Mouse (Mus musculus) liver, adult 2 months (tissue): Measurements from ENCODE around the gene Rln1. TPM values are rescaled to one million over a fixed set of nuclear protein-coding genes. Genes with fewer than 3 reads are reported as not detected.
A peak's percentile ranks its signal among the peaks of the same experiment; 100 is the strongest.

Experiments used
- DNase-seq: peaks from one replicate; pipeline ENCODE4 v3.0.0-alpha.2; 2011; ENCODE audit warnings: low read depth, low spot score; ENCODE audit errors: extremely low read depth
- H3K27ac ChIP-seq: fragments of 200-500 bp; replicated peaks from 2 replicates; pipeline ENCODE4 v1.5.1; 2012; ENCODE audit warnings: low read depth, mild to moderate bottlenecking, control low read depth, inconsistent platforms, low read length; ENCODE audit not compliant: insufficient read depth
- H3K27me3 ChIP-seq: fragments of 200-500 bp; 2 replicates; pipeline ENCODE4 v1.6.1; 2012; ENCODE audit warnings: mild to moderate bottlenecking, moderate library complexity, low read length, inconsistent platforms; ENCODE audit not compliant: control insufficient read depth, insufficient read depth
- H3K36me3 ChIP-seq: fragments of 200-500 bp; 2 replicates; pipeline ENCODE4 v1.6.1; 2012; ENCODE audit warnings: low read length, inconsistent platforms; ENCODE audit not compliant: control insufficient read depth, insufficient read depth
- H3K4me1 ChIP-seq: fragments of 200-500 bp; 2 replicates; pipeline ENCODE4 v1.6.1; 2011; ENCODE audit warnings: low read length; ENCODE audit not compliant: control insufficient read depth, insufficient read depth
- H3K4me3 ChIP-seq: fragments of 200-500 bp; 2 replicates; pipeline ENCODE4 v1.5.1; 2011; ENCODE audit warnings: low read depth, mild to moderate bottlenecking, control low read depth, low read length, moderate library complexity; ENCODE audit not compliant: insufficient read depth
- H3K79me2 ChIP-seq: fragments of 200-500 bp; 2 replicates; pipeline ENCODE4 v1.6.1; 2012; ENCODE audit warnings: inconsistent platforms, mild to moderate bottlenecking, low read length, moderate library complexity; ENCODE audit not compliant: control insufficient read depth, insufficient read depth
- H3K9ac ChIP-seq: fragments of 200-500 bp; 2 replicates; pipeline ENCODE4 v1.6.1; 2012; ENCODE audit warnings: low read depth, mild to moderate bottlenecking, control low read depth, inconsistent platforms, low read length
- CTCF ChIP-seq: fragments of 200-500 bp; IDR thresholded peaks from 2 replicates; pipeline ENCODE4 v1.5.1; 2011; ENCODE audit warnings: low read depth, low read length, control low read depth
- POLR2A ChIP-seq: fragments of 200-500 bp; IDR thresholded peaks from 2 replicates; pipeline ENCODE4 v1.6.1; 2011; ENCODE audit warnings: low read length, control low read depth; ENCODE audit not compliant: insufficient read depth; ENCODE audit errors: extremely low read depth
- WGBS: fragments of 180-500 bp; shearing (Covaris S2); methylation state at CpG from one replicate; pipeline ENCODE4 v1.1.7; 2018; 5-methylcytosine and 5-hydroxymethylcytosine counted together
- polyA plus RNA-seq: library from polyadenylated mRNA; depleted of rRNA; stranded (reverse); fragments of >200 nt; gene quantifications from 2 replicates; pipeline ENCODE4 v1.2.3, GENCODE M21; 2012
- total RNA-seq: library from RNA; depleted of rRNA; stranded (reverse); fragments of >200 nt; gene quantifications from 2 replicates; pipeline ENCODE4 v1.2.3, GENCODE M21; 2014

The Rln1 gene
- total and polyA plus RNA-seq, 2 experiments: not detected

- WGBS: 84% methylated on average over 5 of the region's 5 CpGs
- no peak overlapping the region for H3K4me3 ChIP-seq
- no peaks in the 10 kb centered on the region; the same call in 1 of the 2 replicates for H3K79me2 ChIP-seq
- TF ChIP-seq POLR2A (no peak), CTCF (no peak)
- no peak for DNase-seq
- no peak overlapping the region for H3K27ac ChIP-seq
- no peaks in the 10 kb centered on the region for H3K36me3 ChIP-seq
- H3K27me3 ChIP-seq: no peaks in the 10 kb centered on the region
- no peak overlapping the region for H3K9ac ChIP-seq
- no peaks in the 10 kb centered on the region; the same call in 1 of the 2 replicates for H3K4me1 ChIP-seq
These were observed 29.6 kb upstream of the Rln1 start for GRCm38 (mm10) chr19:29364076-29364475.

DNA sequence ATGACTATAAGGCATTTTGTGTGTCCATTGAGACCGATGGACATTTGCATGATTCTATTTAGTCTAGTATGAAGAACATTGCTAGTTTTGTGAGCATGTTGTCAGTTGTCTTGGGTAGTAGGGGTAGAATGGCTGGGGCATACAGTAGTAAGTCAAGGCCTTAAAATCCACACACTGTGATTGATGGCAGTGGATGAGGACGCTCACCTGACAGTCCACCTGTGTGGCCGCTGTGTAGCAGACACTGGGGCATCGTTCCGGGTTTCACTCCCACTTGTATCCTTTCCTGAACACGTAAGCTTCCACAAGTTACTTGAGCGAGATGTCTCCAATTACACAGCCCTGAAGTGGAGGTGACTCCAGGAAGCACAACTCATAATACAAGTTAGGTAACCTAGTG lies 29.1 kb upstream of the Rln1 start:
- H3K27me3 ChIP-seq: no peaks in the 10 kb centered on the region
- H3K27ac ChIP-seq: no peak overlapping the region
- DNase-seq: no peak
- no peak for TF ChIP-seq CTCF
- TF ChIP-seq POLR2A: no peak
- no peaks in the 10 kb centered on the region; the same call in 1 of the 2 replicates for H3K4me1 ChIP-seq
- no peak overlapping the region for H3K4me3 ChIP-seq
- 96% methylated on average over 7 of the region's 7 CpGs for WGBS
- H3K36me3 ChIP-seq: no peaks in the 10 kb centered on the region
- H3K79me2 ChIP-seq: no peaks in the 10 kb centered on the region; the same call in 1 of the 2 replicates
- H3K9ac ChIP-seq: no peak overlapping the region

- no peaks in the 10 kb centered on the region for H3K27me3 ChIP-seq
- H3K36me3 ChIP-seq: no peaks in the 10 kb centered on the region
- H3K4me3 ChIP-seq: peak overlapping the region; percentile 95
- no peaks in the 10 kb centered on the region; the same call in 1 of the 2 replicates for H3K79me2 ChIP-seq
- H3K4me1 ChIP-seq: no peaks in the 10 kb centered on the region; the same call in 1 of the 2 replicates
- TF ChIP-seq CTCF: no peak
- 0 out of 2 replicates have a peak, but pooled peaks have one; percentile 1 for TF ChIP-seq POLR2A
- no peak for DNase-seq
- H3K27ac ChIP-seq: no peak overlapping the region
- 0 out of 2 replicates have a peak overlapping the region, but pooled peaks have one; percentile 14 for H3K9ac ChIP-seq
- whole genome bisulfite sequencing: 16% methylated on average over 13 of the region's 13 CpGs
These were observed 27.9 kb upstream of the Rln1 start for GRCm38 (mm10) chr19:29362173-29362930.

- Histone ChIP-seq H3K4me3 (peak overlapping the region; percentile 95), H3K9ac (peak overlapping the region; percentile 92), H3K36me3 (no peaks in the 10 kb centered on the region), H3K4me1 (no peaks in the 10 kb centered on the region), H3K27me3 (no peaks in the 10 kb centered on the region), H3K79me2 (no peaks in the 10 kb centered on the region; the same call in 1 of the 2 replicates), H3K27ac (peak overlapping the region; percentile 24; the same call in 1 of the 2 replicates)
- TF ChIP-seq POLR2A (0 out of 2 replicates have a peak, but pooled peaks have one; percentile 35), CTCF (no peak)
- peak; percentile 94 for DNase-seq
- 3% methylated on average over 33 of the region's 33 CpGs for WGBS
These were observed 27.1 kb upstream of the Rln1 start for GRCm38 (mm10) chr19:29361468-29362130.

GRCm38 (mm10) chr19:29360251-29360650 lies 25.8 kb upstream of the Rln1 start:
- H3K27me3 ChIP-seq: no peaks in the 10 kb centered on the region
- no peak overlapping the region for H3K9ac ChIP-seq
- H3K27ac ChIP-seq: no peak overlapping the region
- DNase-seq: no peak
- WGBS: 85% methylated on average over 5 of the region's 5 CpGs
- H3K4me1 ChIP-seq: peaks cover 2% of the 10 kb centered on the region; the same call in 1 of the 2 replicates
- H3K79me2 ChIP-seq: no peaks in the 10 kb centered on the region; the same call in 1 of the 2 replicates
- no peaks in the 10 kb centered on the region for H3K36me3 ChIP-seq
- H3K4me3 ChIP-seq: no peak overlapping the region
- TF ChIP-seq POLR2A (no peak), CTCF (no peak)

DNA sequence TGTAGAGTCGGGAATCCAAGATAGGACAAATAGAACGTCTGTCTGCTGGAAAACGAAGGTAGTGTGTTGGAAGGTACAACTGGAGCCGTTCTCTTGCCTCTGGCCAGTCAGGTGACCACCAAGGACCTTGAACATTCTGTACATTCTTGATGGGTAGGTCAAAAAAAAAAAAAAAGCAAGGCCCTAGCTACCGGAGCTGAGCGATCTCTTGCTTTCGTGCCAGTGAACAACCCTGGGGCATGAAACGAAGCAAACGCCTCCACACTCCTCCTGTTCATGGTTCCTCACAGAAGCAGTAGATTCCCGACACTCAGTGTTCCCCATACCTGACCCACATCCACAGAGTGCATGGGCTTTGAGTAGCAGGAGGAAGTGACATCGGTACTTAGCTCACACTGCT lies 21.8 kb upstream of the Rln1 start:
- Histone ChIP-seq H3K9ac (no peak overlapping the region), H3K27ac (no peak overlapping the region)

More for the DNA sequence above, 21.8 kb upstream of the Rln1 start:
- Histone ChIP-seq H3K4me1 (peaks cover 2% of the 10 kb centered on the region; the same call in 1 of the 2 replicates), H3K4me3 (no peak overlapping the region), H3K36me3 (no peaks in the 10 kb centered on the region), H3K27me3 (no peaks in the 10 kb centered on the region), H3K79me2 (no peaks in the 10 kb centered on the region; the same call in 1 of the 2 replicates)
- TF ChIP-seq POLR2A: no peak
- TF ChIP-seq CTCF: no peak
- no peak for DNase-seq
- WGBS: 87% methylated on average over 11 of the region's 11 CpGs
